Mouse (Mus musculus) neural tube, embryonic 15.5 days (tissue): Measurements from ENCODE around the gene Tas1r1. TPM values are rescaled to one million over a fixed set of nuclear protein-coding genes. Genes with fewer than 3 reads are reported as not detected.

Experiments
- ATAC-seq: fragments of 200-750 bp; cut with Nextera tagmentation; 2 replicates; pipeline ENCODE4 v1.8.0; 2017; ENCODE audit warnings: mild to moderate bottlenecking, moderate TSS enrichment, moderate library complexity; ENCODE audit not compliant: low FRiP score
- H3K27ac ChIP-seq: fragments of 300-500 bp; sonication (generic); replicated peaks from 2 replicates; pipeline ENCODE4 v1.5.1; 2015; ENCODE audit warnings: mild to moderate bottlenecking, inconsistent platforms
- H3K27me3 ChIP-seq: fragments of 300-500 bp; sonication (generic); replicated peaks from 2 replicates; pipeline ENCODE4 v1.6.1; 2015; ENCODE audit warnings: inconsistent platforms
- H3K36me3 ChIP-seq: fragments of 300-500 bp; sonication (generic); 2 replicates; pipeline ENCODE4 v1.6.1; 2015; ENCODE audit warnings: inconsistent platforms
- H3K4me1 ChIP-seq: fragments of 300-500 bp; sonication (generic); 2 replicates; pipeline ENCODE4 v1.6.1; 2015; ENCODE audit warnings: inconsistent platforms
- H3K4me2 ChIP-seq: fragments of 300-500 bp; sonication (generic); 2 replicates; pipeline ENCODE4 v1.6.1; 2015; ENCODE audit warnings: inconsistent platforms, mild to moderate bottlenecking, moderate library complexity
- H3K4me3 ChIP-seq: fragments of 300-500 bp; sonication (generic); replicated peaks from 2 replicates; pipeline ENCODE4 v1.5.1; 2015; ENCODE audit warnings: mild to moderate bottlenecking, inconsistent platforms
- H3K9ac ChIP-seq: fragments of 300-500 bp; sonication (generic); replicated peaks from 2 replicates; pipeline ENCODE4 v1.6.1; 2015; ENCODE audit warnings: mild to moderate bottlenecking, inconsistent platforms
- H3K9me3 ChIP-seq: fragments of 300-500 bp; sonication (generic); replicated peaks from 2 replicates; pipeline ENCODE4 v1.6.1; 2016; ENCODE audit warnings: inconsistent platforms
- WGBS: fragments of 180-500 bp; shearing (Covaris S2); methylation state at CpG from one replicate; pipeline ENCODE4 v1.1.7; 2015; ENCODE audit warnings: mixed read lengths; 5-methylcytosine and 5-hydroxymethylcytosine counted together
- polyA plus RNA-seq: library from polyadenylated mRNA; unstranded; fragments of >200 nt; fragmentation: Nextera tagmentation; extraction: Ambion mirVana; gene quantifications from 2 replicates; pipeline ENCODE4 v1.2.1, GENCODE M21; 2015

Tas1r1 gene
- 2.1 and 2.2 TPM in 2 replicates for polyA plus RNA-seq

DNA sequence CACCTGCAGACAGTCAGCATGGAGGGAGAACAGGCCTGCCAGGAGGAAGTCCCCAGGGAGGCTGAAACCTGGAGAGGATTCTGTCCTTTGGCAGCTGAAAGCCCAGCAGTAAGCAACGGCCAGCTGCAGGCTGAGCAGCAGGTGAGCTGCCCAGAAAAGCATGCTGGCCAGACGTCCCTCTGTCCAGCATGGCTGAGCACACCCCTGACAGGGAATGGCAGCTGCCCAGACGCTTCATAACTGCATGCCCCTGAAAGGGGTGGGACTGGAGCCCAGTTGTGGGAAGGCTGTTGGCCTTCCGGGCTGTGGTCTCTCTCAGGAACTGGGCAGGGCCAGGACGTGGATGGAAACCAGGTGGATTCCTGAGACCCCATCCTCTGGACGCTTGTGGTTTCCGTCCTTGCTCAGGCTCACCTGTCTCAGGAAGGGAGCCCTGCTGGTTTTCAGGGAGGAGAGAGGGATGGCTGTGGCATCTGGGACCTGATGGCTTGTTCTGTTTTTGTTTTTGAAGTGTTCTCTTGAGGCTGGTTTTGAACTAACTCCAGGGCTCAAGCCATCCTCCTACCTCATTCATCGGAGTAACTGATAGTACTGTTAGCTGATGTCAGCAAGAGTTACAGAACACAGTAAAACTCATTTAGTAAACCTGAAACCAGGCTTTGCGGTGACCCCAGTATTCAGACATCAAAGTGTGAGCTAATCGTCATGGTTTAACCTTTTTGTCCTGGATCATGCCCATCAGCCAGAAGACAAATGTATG lies at the start of gene Tas1r1:
Gene Tas1r1, minus strand, starts transcription at position 344 of the 760 bp plus-strand sequence.
- H3K27ac ChIP-seq, result no peak within 1 kb of the TSS; the same call in 1 of the 2 replicates
- ATAC-seq, result no peak
- H3K4me3 ChIP-seq, result peak within 1 kb of the TSS; percentile 97
- H3K36me3 ChIP-seq, result peaks cover 25% of the 10 kb centered on the region
- peak within 1 kb of the TSS; percentile 85 for H3K9ac ChIP-seq
- H3K4me2 ChIP-seq, result peak within 1 kb of the TSS; percentile 95
- no peaks in the 10 kb centered on the region for H3K9me3 ChIP-seq
- 56% methylated on average over 10 of the region's 10 CpGs for WGBS
- no peaks in the 10 kb centered on the region for H3K27me3 ChIP-seq
- peaks cover 20% of the 10 kb centered on the region for H3K4me1 ChIP-seq

DNA sequence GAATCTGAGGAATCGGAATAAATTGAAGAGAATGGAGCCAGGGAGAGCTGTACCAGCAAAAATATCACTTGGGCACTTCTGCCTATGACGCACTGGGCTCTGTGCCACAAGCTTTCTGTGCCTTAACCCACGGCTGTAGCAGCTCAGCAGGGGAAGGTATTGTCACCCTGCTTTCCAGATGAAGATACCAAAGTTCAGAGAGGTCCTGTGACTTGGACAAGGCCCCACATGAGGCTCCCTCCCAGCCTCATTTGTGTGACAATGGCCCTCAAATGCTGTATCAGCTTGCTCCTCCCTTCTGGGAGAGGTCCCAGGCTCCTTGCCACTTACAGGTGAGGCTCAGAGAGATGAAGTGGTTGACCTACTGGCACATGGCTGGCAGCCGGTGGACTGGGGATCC lies 49.8 kb upstream of the Tas1r1 start:
- Histone ChIP-seq H3K4me2 (peak overlapping the region; percentile 91), H3K4me1 (peaks cover 36% of the 10 kb centered on the region), H3K36me3 (no peaks in the 10 kb centered on the region), H3K4me3 (no peak overlapping the region), H3K9me3 (no peaks in the 10 kb centered on the region), H3K9ac (no peak overlapping the region), H3K27me3 (peaks cover 6% of the 10 kb centered on the region; the same call in 1 of the 2 replicates), H3K27ac (no peak overlapping the region; the same call in 1 of the 2 replicates)
- no peak for ATAC-seq
- WGBS, result 29% methylated on average over 4 of the region's 4 CpGs

DNA sequence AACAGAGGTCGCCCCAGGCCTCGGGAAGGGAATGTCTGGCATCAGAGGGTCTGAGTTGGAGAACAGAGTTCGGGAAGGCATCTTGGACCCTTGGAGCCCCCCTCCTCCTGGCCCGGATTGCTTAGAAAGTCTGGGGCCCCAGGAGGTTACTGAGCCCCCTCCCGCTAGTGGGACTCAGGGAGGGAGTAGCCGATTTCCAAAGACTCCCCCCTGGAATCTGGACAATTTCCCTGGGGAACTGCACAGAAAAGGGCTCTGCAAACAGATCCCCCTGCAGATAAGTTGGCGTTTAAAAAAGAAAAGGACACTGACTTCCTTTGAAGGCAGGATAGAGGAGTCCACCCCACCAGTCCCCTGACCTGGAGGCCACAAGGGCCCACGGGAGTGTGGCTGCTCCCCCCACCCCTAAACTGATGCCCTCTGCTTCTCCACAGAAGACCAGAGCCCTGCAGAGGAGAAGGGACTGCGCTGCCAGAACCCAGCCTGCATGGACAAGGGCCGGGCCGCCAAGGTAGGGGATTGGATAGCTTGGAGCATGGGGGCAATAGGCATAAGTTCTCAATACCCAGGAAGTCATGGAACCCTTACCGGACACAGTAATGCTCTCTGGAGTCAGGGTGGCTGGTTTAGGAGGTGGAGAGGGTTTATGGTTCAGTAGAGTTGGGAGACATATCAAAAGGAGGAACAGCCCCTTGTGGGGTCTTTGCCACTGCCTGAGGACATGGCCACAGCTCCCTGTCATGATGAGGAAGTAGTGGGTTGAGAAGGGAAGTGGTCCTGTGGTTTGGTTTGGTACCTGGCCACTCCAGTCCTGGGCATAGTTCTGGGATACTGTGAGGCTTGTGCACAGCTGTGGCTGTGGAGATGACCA lies 49.1 kb upstream of the Tas1r1 start:
- peak overlapping the region; percentile 41 for H3K27ac ChIP-seq
- no peaks in the 10 kb centered on the region for H3K36me3 ChIP-seq
- H3K27me3 ChIP-seq, result peaks cover 6% of the 10 kb centered on the region; the same call in 1 of the 2 replicates
- no peaks in the 10 kb centered on the region for H3K9me3 ChIP-seq
- ATAC-seq, result 0 out of 2 replicates have a peak, but pooled peaks have one; percentile 26
- peaks cover 30% of the 10 kb centered on the region for H3K4me1 ChIP-seq
- peak overlapping the region; percentile 86 for H3K9ac ChIP-seq
- peak overlapping the region; percentile 91 for H3K4me2 ChIP-seq
- 4% methylated on average over 12 of the region's 12 CpGs for WGBS
- H3K4me3 ChIP-seq, result peak overlapping the region; percentile 70

DNA sequence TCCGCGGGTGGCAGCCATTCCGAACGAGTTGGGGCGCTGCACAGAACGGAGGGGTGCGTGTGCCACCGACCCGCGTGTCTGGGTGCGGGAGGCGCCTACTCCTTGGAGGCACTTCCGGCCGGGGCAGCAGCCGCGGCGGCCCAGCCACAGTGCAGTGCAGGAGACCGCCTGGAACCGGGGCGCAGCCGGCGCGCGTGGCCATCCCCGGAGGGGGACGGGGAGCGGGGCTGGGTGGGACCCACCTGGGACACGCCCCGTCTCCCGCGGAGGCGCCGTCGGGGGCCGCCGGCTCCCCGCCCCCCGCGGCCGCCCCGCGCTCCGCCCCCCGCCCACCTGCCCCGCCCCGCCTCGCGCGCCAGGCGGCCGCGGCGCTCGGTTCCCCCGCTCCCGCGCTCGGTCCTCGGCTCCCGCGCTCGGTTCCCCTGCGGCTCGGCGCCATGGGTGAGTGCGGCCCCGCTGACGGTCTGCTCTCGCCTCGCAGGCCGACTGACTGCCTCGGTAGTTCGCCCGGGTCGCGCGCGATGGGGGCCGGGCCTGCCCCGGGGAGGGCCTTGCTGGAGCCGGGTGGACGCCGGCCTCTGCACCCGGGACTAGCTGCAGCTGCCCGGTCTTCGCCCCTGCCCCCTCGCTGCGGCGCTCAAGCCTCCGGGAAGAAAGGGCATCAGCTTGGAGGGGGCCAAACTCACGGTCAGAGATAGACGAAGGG lies 48.3 kb upstream of the Tas1r1 start:
- Histone ChIP-seq H3K9ac (peak overlapping the region; percentile 86), H3K4me3 (peak overlapping the region; percentile 70), H3K4me2 (peak overlapping the region; percentile 91), H3K4me1 (peaks cover 30% of the 10 kb centered on the region), H3K27ac (peak overlapping the region; percentile 41; the same call in 1 of the 2 replicates), H3K36me3 (no peaks in the 10 kb centered on the region), H3K9me3 (no peaks in the 10 kb centered on the region), H3K27me3 (peaks cover 6% of the 10 kb centered on the region; the same call in 1 of the 2 replicates)
- under 1% methylated on average over 61 of the region's 92 CpGs for WGBS
- ATAC-seq, result peak; percentile 74

DNA sequence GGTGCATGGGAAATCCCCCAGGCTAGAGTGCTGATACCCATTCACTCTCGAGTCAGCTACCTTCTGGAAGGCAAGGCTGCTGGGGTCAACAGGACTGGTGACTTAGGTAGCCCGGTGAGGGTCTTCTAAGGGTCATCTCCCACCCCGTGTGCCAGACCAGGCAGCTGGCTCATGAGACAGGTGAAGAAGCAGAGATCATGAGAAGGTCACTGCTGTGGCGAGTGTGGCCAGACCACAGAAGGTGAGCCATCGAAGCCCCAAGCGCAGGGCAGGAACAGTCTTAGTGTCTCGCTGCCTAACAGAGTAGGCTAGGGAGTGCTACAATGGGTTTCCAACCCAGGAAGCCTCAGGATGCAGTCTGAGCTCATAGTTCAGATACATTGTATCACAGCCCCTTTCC lies 46.2 kb upstream of the Tas1r1 start:
- Histone ChIP-seq H3K9ac (no peak overlapping the region), H3K27ac (no peak overlapping the region), H3K27me3 (peaks cover 6% of the 10 kb centered on the region; the same call in 1 of the 2 replicates), H3K36me3 (no peaks in the 10 kb centered on the region), H3K4me3 (no peak overlapping the region), H3K9me3 (no peaks in the 10 kb centered on the region), H3K4me2 (no peak overlapping the region), H3K4me1 (peaks cover 30% of the 10 kb centered on the region)
- WGBS, result 86% methylated on average over 7 of the region's 7 CpGs
- no peak for ATAC-seq

DNA sequence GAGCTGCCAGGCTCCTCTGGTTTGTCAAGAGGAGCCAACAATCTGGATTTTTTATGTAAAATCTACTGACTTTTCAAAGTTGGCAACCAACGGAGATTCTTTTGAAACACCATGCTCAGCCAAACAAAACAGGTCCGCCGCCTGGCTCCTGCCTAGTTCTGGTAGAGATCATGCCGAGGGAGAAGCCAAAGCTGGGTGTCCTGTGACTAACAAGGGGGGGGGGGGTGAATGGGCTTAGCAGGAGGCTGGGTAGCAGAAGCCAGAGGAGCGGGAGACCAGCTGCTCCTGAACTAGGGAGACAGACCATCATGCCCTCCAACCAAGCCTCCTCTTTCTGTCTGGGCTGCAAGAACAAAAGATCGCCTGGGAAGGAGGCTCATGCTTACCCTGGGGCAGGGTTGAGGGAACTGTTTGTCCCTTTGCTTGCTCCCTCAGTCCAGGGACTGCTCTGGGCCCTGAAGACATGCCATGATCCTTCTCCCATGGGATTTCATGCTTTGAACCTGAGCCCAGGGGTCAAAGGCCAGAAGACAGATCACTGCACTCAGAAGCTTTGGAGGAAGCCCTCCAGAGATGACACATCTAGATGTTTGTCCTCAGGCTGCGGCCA lies 45.3 kb upstream of the Tas1r1 start:
- 71% methylated on average over 7 of the region's 7 CpGs for WGBS
- ATAC-seq, result no peak
- Histone ChIP-seq H3K27ac (no peak overlapping the region), H3K4me3 (no peak overlapping the region), H3K4me2 (no peak overlapping the region), H3K36me3 (no peaks in the 10 kb centered on the region), H3K27me3 (peaks cover 6% of the 10 kb centered on the region; the same call in 1 of the 2 replicates), H3K9ac (no peak overlapping the region), H3K4me1 (peaks cover 26% of the 10 kb centered on the region), H3K9me3 (no peaks in the 10 kb centered on the region)

DNA sequence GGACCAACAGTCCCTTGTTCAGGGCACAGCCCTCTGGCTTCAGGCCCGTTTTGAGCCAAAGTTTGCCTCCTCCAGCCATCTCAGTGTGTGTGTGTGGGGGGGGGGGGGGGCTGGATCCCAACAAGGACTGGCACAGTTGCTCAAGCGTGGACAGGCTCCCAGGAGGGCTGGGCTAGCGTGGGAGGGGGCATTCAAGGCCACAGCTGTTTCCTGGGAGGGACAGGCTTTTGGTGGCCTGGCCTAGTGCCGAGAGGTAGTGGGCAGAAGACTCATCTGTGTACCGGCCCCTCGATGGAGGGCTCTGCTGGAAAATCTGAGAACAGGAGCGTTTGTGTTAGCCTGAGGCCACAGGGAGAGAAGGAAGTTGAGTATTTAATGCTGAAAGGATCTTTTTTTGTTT lies 41.6 kb upstream of the Tas1r1 start:
- WGBS, result 69% methylated on average over 7 of the region's 7 CpGs
- H3K9ac ChIP-seq, result no peak overlapping the region
- no peaks in the 10 kb centered on the region for H3K36me3 ChIP-seq
- 0 out of 2 replicates have a peak, but pooled peaks cover under 1% of the 10 kb centered on the region for H3K27me3 ChIP-seq
- H3K4me2 ChIP-seq, result no peak overlapping the region
- H3K9me3 ChIP-seq, result no peaks in the 10 kb centered on the region
- H3K4me1 ChIP-seq, result no peaks in the 10 kb centered on the region
- no peak for ATAC-seq
- H3K27ac ChIP-seq, result no peak overlapping the region
- H3K4me3 ChIP-seq, result no peak overlapping the region

DNA sequence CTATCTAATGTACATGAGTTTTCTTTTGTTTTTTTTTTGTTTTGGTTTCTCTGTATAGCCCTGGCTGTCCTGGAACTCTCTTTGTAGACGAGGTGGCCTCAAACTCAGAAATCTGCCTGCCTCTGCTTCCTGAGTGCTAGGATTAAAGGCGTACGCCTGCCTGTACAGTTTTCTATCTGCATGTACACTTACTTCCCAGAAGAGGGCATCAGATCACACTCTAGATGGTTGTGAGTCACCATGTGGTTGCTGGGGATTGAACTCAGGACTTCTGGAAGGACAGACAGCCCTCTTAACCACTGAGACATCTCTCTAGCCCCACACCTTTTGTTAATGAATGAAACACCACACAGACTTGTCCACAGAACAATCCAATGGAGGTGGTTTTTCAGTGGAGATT lies 40.9 kb upstream of the Tas1r1 start:
- Histone ChIP-seq H3K9ac (no peak overlapping the region), H3K4me2 (no peak overlapping the region), H3K4me3 (no peak overlapping the region), H3K4me1 (no peaks in the 10 kb centered on the region), H3K27me3 (no peaks in the 10 kb centered on the region), H3K36me3 (no peaks in the 10 kb centered on the region), H3K9me3 (no peaks in the 10 kb centered on the region), H3K27ac (no peak overlapping the region)
- WGBS, result 96% methylated on average over 3 of the region's 3 CpGs
- ATAC-seq, result no peak

DNA sequence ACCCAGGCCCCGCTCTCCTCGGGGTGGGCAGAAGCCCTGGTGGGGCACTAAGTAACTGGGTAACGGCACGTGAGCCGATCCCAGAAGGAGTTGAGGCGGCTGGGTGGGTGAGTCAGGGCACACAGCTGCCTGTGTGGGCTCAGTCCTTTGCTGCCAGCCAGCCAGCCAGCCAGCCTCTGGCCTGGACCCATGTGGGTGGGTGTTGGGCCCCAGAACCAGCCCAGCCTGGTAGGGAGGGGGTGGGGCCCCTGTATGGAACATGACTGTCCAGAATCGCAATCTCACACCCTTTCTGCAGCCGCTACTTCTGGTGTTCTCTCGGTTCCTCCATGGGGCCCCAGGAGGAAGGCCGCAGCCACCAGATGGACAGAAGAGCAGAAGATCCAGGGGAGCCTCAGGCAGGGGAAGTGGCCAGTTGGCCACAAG lies 39.8 kb upstream of the Tas1r1 start:
- H3K4me1 ChIP-seq, result peaks cover 7% of the 10 kb centered on the region; the same call in 1 of the 2 replicates
- no peak overlapping the region for H3K4me3 ChIP-seq
- H3K36me3 ChIP-seq, result no peaks in the 10 kb centered on the region
- H3K9me3 ChIP-seq, result no peaks in the 10 kb centered on the region
- WGBS, result 95% methylated on average over 10 of the region's 10 CpGs
- no peaks in the 10 kb centered on the region for H3K27me3 ChIP-seq
- ATAC-seq, result no peak
- no peak overlapping the region for H3K27ac ChIP-seq
- no peak overlapping the region for H3K4me2 ChIP-seq
- no peak overlapping the region for H3K9ac ChIP-seq

DNA sequence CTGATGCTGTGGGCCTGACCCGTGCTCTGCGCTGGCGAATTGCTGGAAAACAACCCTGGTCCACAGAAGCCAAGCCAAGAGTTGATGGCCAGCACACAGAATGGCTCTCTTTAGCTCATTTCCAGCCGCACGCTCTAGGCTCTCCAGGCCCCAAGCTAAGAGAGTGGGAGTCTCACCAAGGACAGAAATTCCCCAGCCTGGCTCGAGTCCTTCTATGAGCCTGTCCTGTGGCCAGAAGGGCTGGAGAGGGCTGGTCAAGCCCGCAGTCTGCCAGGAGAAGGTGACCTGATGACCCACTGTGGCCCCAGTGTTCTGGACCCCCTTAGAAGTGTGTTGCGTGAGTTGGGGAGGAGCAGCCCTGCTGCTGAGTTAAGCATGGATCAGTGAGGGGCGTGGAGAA lies 38.8 kb upstream of the Tas1r1 start:
- ATAC-seq, result no peak
- WGBS, result 91% methylated on average over 9 of the region's 9 CpGs
- no peaks in the 10 kb centered on the region for H3K27me3 ChIP-seq

DNA sequence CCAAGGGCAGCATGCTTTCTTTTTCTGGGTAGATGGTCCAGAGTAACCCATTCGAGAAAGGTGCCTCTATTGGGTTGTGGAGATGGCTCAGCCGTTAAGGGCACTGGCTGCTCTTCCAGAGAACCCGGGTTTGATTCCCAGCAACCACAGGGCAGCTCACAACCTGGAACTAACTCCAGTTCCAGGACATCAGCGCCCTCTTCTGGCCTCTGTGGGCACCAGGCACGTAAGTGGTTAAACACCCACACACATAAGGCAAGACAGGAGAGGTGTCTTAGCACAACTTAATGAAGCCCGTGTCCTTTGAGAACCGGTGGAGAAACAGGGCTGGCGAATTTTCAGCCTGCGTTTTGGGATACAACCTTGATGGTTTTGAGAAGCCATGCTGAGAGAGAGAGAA lies 36.2 kb upstream of the Tas1r1 start:
- H3K36me3 ChIP-seq, result no peaks in the 10 kb centered on the region
- WGBS, result 83% methylated on average over 9 of the region's 9 CpGs
- no peak overlapping the region for H3K9ac ChIP-seq
- no peak overlapping the region for H3K4me3 ChIP-seq
- no peaks in the 10 kb centered on the region for H3K9me3 ChIP-seq
- no peak overlapping the region for H3K4me2 ChIP-seq
- H3K4me1 ChIP-seq, result peaks cover 18% of the 10 kb centered on the region
- no peak for ATAC-seq
- H3K27ac ChIP-seq, result no peak overlapping the region
- no peaks in the 10 kb centered on the region for H3K27me3 ChIP-seq

More for the DNA sequence above, 38.8 kb upstream of the Tas1r1 start:
- Histone ChIP-seq H3K4me1 (peaks cover 14% of the 10 kb centered on the region), H3K9me3 (no peaks in the 10 kb centered on the region), H3K27ac (no peak overlapping the region), H3K4me3 (no peak overlapping the region), H3K4me2 (no peak overlapping the region), H3K36me3 (no peaks in the 10 kb centered on the region), H3K9ac (no peak overlapping the region)
